Mouse (Mus musculus) hindbrain, postnatal 0 days (tissue): ENCODE results near the gene Itga9. TPM values are rescaled to one million over a fixed set of nuclear protein-coding genes. Genes with fewer than 3 reads are reported as not detected.

Experiments
- ATAC-seq: fragments of 200-750 bp; cut with Nextera tagmentation; 2 replicates; pipeline ENCODE4 v1.8.0; 2017; ENCODE audit warnings: mild to moderate bottlenecking, moderate TSS enrichment, moderate library complexity
- DNase-seq: peaks from one replicate; pipeline ENCODE4 v3.0.0-alpha.2; 2015; ENCODE audit warnings: low spot score
- H3K27ac ChIP-seq: fragments of 300-500 bp; sonication (generic); 2 replicates; pipeline ENCODE4 v1.5.1; 2014; ENCODE audit warnings: mild to moderate bottlenecking
- H3K27me3 ChIP-seq: fragments of 300-500 bp; sonication (generic); 2 replicates; pipeline ENCODE4 v1.6.1; 2014; ENCODE audit warnings: low read length, mixed read lengths; ENCODE audit not compliant: insufficient read depth
- H3K36me3 ChIP-seq: fragments of 300-500 bp; sonication (generic); 2 replicates; pipeline ENCODE4 v1.6.1; 2014; ENCODE audit warnings: low read length, mixed read lengths; ENCODE audit not compliant: insufficient read depth
- H3K4me1 ChIP-seq: fragments of 300-500 bp; sonication (generic); 2 replicates; pipeline ENCODE4 v1.6.1; 2014; ENCODE audit warnings: antibody characterized with exemption, low read length, mixed read lengths; ENCODE audit not compliant: insufficient read depth
- H3K4me2 ChIP-seq: fragments of 300-500 bp; sonication (generic); 2 replicates; pipeline ENCODE4 v1.6.1; 2014; ENCODE audit warnings: low read depth, mild to moderate bottlenecking, low read length, moderate library complexity, mixed read lengths
- H3K4me3 ChIP-seq: fragments of 300-500 bp; sonication (generic); 2 replicates; pipeline ENCODE4 v1.5.1; 2014; ENCODE audit warnings: low read length
- H3K9ac ChIP-seq: fragments of 300-500 bp; sonication (generic); replicated peaks from 2 replicates; pipeline ENCODE4 v1.6.1; 2014; ENCODE audit warnings: mild to moderate bottlenecking, low read length, moderate library complexity, mixed read lengths
- H3K9me3 ChIP-seq: fragments of 300-500 bp; sonication (generic); 2 replicates; pipeline ENCODE4 v1.6.1; 2016; ENCODE audit warnings: low read length, mixed read lengths
- CTCF ChIP-seq: IDR thresholded peaks from 2 replicates; pipeline ENCODE4 v1.5.1; 2016; ENCODE audit warnings: antibody characterized with exemption, control low read depth, low read depth
- WGBS: fragments of 180-500 bp; shearing (Covaris S2); extraction: QIAGEN DNeasy Blood & Tissue Kit; methylation state at CpG from one replicate; pipeline ENCODE4 v1.1.7; 2014; 5-methylcytosine and 5-hydroxymethylcytosine counted together
- polyA plus RNA-seq: library from polyadenylated mRNA; unstranded; fragments of >200 nt; fragmentation: Nextera tagmentation; extraction: Ambion mirVana; gene quantifications from 2 replicates; pipeline ENCODE4 v1.2.1, GENCODE M21; 2015
- total RNA-seq: library from RNA; depleted of rRNA; stranded (reverse); fragments of >200 nt; gene quantifications from 2 replicates; pipeline ENCODE4 v1.2.3, GENCODE M21; 2014

Gene Itga9
- total and polyA plus RNA-seq, 2 experiments from 2014 or later = 1.5 to 4.4 TPM

GRCm38 (mm10) chr9:118863528-118863927, 257.0 kb downstream of the Itga9 start:
- ATAC-seq = no peak
- no peak for DNase-seq
- H3K9ac ChIP-seq = no peak overlapping the region
- no peaks in the 10 kb centered on the region for H3K27me3 ChIP-seq
- 89% methylated on average over 8 of the region's 8 CpGs for WGBS
- no peaks in the 10 kb centered on the region for H3K36me3 ChIP-seq
- no peak overlapping the region for H3K4me2 ChIP-seq
- H3K9me3 ChIP-seq = no peaks in the 10 kb centered on the region
- H3K27ac ChIP-seq = no peak overlapping the region
- no peak for TF ChIP-seq CTCF
- H3K4me3 ChIP-seq = no peak overlapping the region
- H3K4me1 ChIP-seq = no peaks in the 10 kb centered on the region

- Histone ChIP-seq H3K36me3 (no peaks in the 10 kb centered on the region), H3K4me1 (no peaks in the 10 kb centered on the region), H3K27ac (no peak overlapping the region), H3K4me2 (no peak overlapping the region), H3K27me3 (no peaks in the 10 kb centered on the region), H3K9me3 (no peaks in the 10 kb centered on the region), H3K4me3 (no peak overlapping the region), H3K9ac (no peak overlapping the region)
- no peak for DNase-seq
- WGBS = 89% methylated on average over 2 of the region's 2 CpGs
- TF ChIP-seq CTCF = no peak
- ATAC-seq = no peak
Measured at GRCm38 (mm10) chr9:118866949-118867348, 260.5 kb downstream of the Itga9 start.

GRCm38 (mm10) chr9:118867851-118868250, 261.4 kb downstream of the Itga9 start:
- DNase-seq (no peak), ATAC-seq (no peak)
- WGBS = 73% methylated on average over 8 of the region's 8 CpGs
- Histone ChIP-seq H3K9me3 (no peaks in the 10 kb centered on the region), H3K4me1 (no peaks in the 10 kb centered on the region), H3K27ac (no peak overlapping the region), H3K4me3 (no peak overlapping the region), H3K36me3 (no peaks in the 10 kb centered on the region), H3K27me3 (no peaks in the 10 kb centered on the region), H3K4me2 (no peak overlapping the region), H3K9ac (no peak overlapping the region)
- TF ChIP-seq CTCF = no peak

- TF ChIP-seq CTCF = peak; percentile 82
- H3K36me3 ChIP-seq = no peaks in the 10 kb centered on the region
- H3K27me3 ChIP-seq = no peaks in the 10 kb centered on the region
- H3K27ac ChIP-seq = no peak overlapping the region
- H3K9ac ChIP-seq = no peak overlapping the region
- no peak overlapping the region for H3K4me3 ChIP-seq
- no peaks in the 10 kb centered on the region for H3K9me3 ChIP-seq
- 53% methylated on average over 4 of the region's 4 CpGs for WGBS
- DNase-seq = peak; percentile 74
- no peaks in the 10 kb centered on the region for H3K4me1 ChIP-seq
- no peak overlapping the region for H3K4me2 ChIP-seq
- no peak; the same call in 1 of the 2 replicates for ATAC-seq
Measured at GRCm38 (mm10) chr9:118871089-118871488, 264.6 kb downstream of the Itga9 start.

- Histone ChIP-seq H3K27ac (no peak overlapping the region), H3K9me3 (no peaks in the 10 kb centered on the region), H3K27me3 (no peaks in the 10 kb centered on the region), H3K4me2 (no peak overlapping the region), H3K9ac (no peak overlapping the region), H3K36me3 (no peaks in the 10 kb centered on the region), H3K4me3 (no peak overlapping the region), H3K4me1 (no peaks in the 10 kb centered on the region)
- no peak for ATAC-seq
- no peak for TF ChIP-seq CTCF
- no peak for DNase-seq
- WGBS = 89% methylated on average over 12 of the region's 12 CpGs
Measured at GRCm38 (mm10) chr9:118873031-118873430, 266.5 kb downstream of the Itga9 start.

- Histone ChIP-seq H3K9me3 (no peaks in the 10 kb centered on the region), H3K4me1 (no peaks in the 10 kb centered on the region), H3K4me2 (no peak overlapping the region), H3K27ac (no peak overlapping the region), H3K27me3 (no peaks in the 10 kb centered on the region), H3K4me3 (no peak overlapping the region), H3K9ac (no peak overlapping the region), H3K36me3 (no peaks in the 10 kb centered on the region)
- DNase-seq = no peak
- TF ChIP-seq CTCF = no peak
- 90% methylated on average over 3 of the region's 3 CpGs for WGBS
- ATAC-seq = no peak
Measured at GRCm38 (mm10) chr9:118873596-118873995, 267.1 kb downstream of the Itga9 start.

- DNase-seq (no peak), ATAC-seq (no peak)
- H3K4me3 ChIP-seq = no peak overlapping the region
- no peaks in the 10 kb centered on the region for H3K4me1 ChIP-seq
- no peak overlapping the region for H3K9ac ChIP-seq
- H3K4me2 ChIP-seq = no peak overlapping the region
- no peak overlapping the region for H3K27ac ChIP-seq
- no peaks in the 10 kb centered on the region for H3K9me3 ChIP-seq
- H3K36me3 ChIP-seq = no peaks in the 10 kb centered on the region
- 88% methylated on average over 4 of the region's 4 CpGs for WGBS
- no peak for TF ChIP-seq CTCF
- H3K27me3 ChIP-seq = no peaks in the 10 kb centered on the region
Measured at GRCm38 (mm10) chr9:118875705-118876104, 269.2 kb downstream of the Itga9 start.

- Histone ChIP-seq H3K4me2 (no peak overlapping the region), H3K27ac (no peak overlapping the region), H3K27me3 (no peaks in the 10 kb centered on the region), H3K9me3 (no peaks in the 10 kb centered on the region), H3K4me3 (no peak overlapping the region), H3K36me3 (no peaks in the 10 kb centered on the region), H3K4me1 (no peaks in the 10 kb centered on the region), H3K9ac (no peak overlapping the region)
- 68% methylated on average over 10 of the region's 10 CpGs for WGBS
- ATAC-seq (no peak), DNase-seq (no peak)
- TF ChIP-seq CTCF = no peak
Measured at GRCm38 (mm10) chr9:118876902-118877301, 270.4 kb downstream of the Itga9 start.
